Mouse (Mus musculus): ENCODE data around the gene Dcaf11. TPM values are rescaled to one million over a fixed set of nuclear protein-coding genes. Genes with fewer than 3 reads are reported as not detected.

Gene Dcaf11
- polyA plus RNA-seq, 1 experiment from 2014 or later, result 111 TPM

GRCm38 (mm10) chr14:55558740-55559448 is 912 bp upstream of the Dcaf11 start:
- no peak for ATAC-seq (ENCODE audit: low FRiP score, low read depth)
- WGBS, result 62% methylated on average over 6 of the region's 6 CpGs
- H3K9me3 ChIP-seq, result no peaks in the 10 kb centered on the region

GRCm38 (mm10) chr14:55560202-55561073 is 632 bp downstream of the Dcaf11 start, which contains the start of gene A730061H03Rik:
Gene A730061H03Rik, minus strand, starts transcription at chr14:55560406.
- Histone ChIP-seq H3K9ac (peak within 1 kb of the TSS; percentile 73), H3K4me2 (peak within 1 kb of the TSS; percentile 68), H3K36me3 (peaks cover 17% of the 10 kb centered on the region), H3K27me3 (no peaks in the 10 kb centered on the region), H3K9me3 (no peaks in the 10 kb centered on the region), H3K27ac (replicated peaks) (peak within 1 kb of the TSS; percentile 98), H3K4me3 (peak within 1 kb of the TSS; percentile 53), H3K4me1 (replicated peaks) (peaks cover 24% of the 10 kb centered on the region)
- under 1% methylated on average over 51 of the region's 51 CpGs for WGBS
- peak; percentile 97 for ATAC-seq (ENCODE audit: low FRiP score, low read depth)

More at GRCm38 (mm10) chr14:55558740-55559448, 912 bp upstream of the Dcaf11 start:
- peak overlapping the region; percentile 68 for H3K4me2 ChIP-seq
- peak overlapping the region; percentile 98; the same call in 1 of the 2 replicates for H3K27ac ChIP-seq (replicated peaks)
- peaks cover 2% of the 10 kb centered on the region; the same call in 1 of the 2 replicates for H3K36me3 ChIP-seq
- peak overlapping the region; percentile 73 for H3K9ac ChIP-seq
- no peaks in the 10 kb centered on the region for H3K27me3 ChIP-seq
- H3K4me1 ChIP-seq (replicated peaks), result peaks cover 24% of the 10 kb centered on the region
- H3K4me3 ChIP-seq, result peak overlapping the region; percentile 53

GRCm38 (mm10) chr14:55561860-55562259 is 2.1 kb downstream of the Dcaf11 start:
- no peak overlapping the region for H3K9ac ChIP-seq
- peaks cover 31% of the 10 kb centered on the region for H3K36me3 ChIP-seq
- H3K27me3 ChIP-seq, result no peaks in the 10 kb centered on the region
- no peak overlapping the region for H3K27ac ChIP-seq (replicated peaks)
- WGBS, result 91% methylated on average over 10 of the region's 10 CpGs
- 0 out of 2 replicates have a peak overlapping the region, but pooled peaks have one; percentile 68 for H3K4me2 ChIP-seq
- ATAC-seq (ENCODE audit: low FRiP score, low read depth), result no peak
- H3K4me3 ChIP-seq, result no peak overlapping the region
- H3K9me3 ChIP-seq, result no peaks in the 10 kb centered on the region
- H3K4me1 ChIP-seq (replicated peaks), result peaks cover 24% of the 10 kb centered on the region

GRCm38 (mm10) chr14:55563249-55563648 is 3.4 kb downstream of the Dcaf11 start:
- 93% methylated on average over 11 of the region's 11 CpGs for WGBS
- no peaks in the 10 kb centered on the region for H3K9me3 ChIP-seq
- ATAC-seq (ENCODE audit: low FRiP score, low read depth), result no peak
- no peak overlapping the region for H3K9ac ChIP-seq
- H3K4me2 ChIP-seq, result no peak overlapping the region
- no peak overlapping the region for H3K27ac ChIP-seq (replicated peaks)
- H3K36me3 ChIP-seq, result peaks cover 44% of the 10 kb centered on the region
- no peak overlapping the region for H3K4me3 ChIP-seq
- no peaks in the 10 kb centered on the region for H3K27me3 ChIP-seq
- H3K4me1 ChIP-seq (replicated peaks), result peaks cover 24% of the 10 kb centered on the region

- Histone ChIP-seq H3K4me1 (replicated peaks) (peaks cover 18% of the 10 kb centered on the region), H3K9me3 (no peaks in the 10 kb centered on the region), H3K27me3 (no peaks in the 10 kb centered on the region), H3K4me3 (no peak overlapping the region), H3K9ac (no peak overlapping the region), H3K36me3 (peaks cover 61% of the 10 kb centered on the region), H3K27ac (replicated peaks) (no peak overlapping the region), H3K4me2 (no peak overlapping the region)
- ATAC-seq (ENCODE audit: low FRiP score, low read depth), result no peak
- 91% methylated on average over 3 of the region's 3 CpGs for WGBS
Measured at GRCm38 (mm10) chr14:55565748-55566147, 5.9 kb downstream of the Dcaf11 start.

GRCm38 (mm10) chr14:55567496-55567895 is 7.7 kb downstream of the Dcaf11 start:
- peaks cover 2% of the 10 kb centered on the region; the same call in 1 of the 2 replicates for H3K4me1 ChIP-seq (replicated peaks)
- H3K27me3 ChIP-seq, result no peaks in the 10 kb centered on the region
- no peak for ATAC-seq (ENCODE audit: low FRiP score, low read depth)
- no peak overlapping the region for H3K9ac ChIP-seq
- WGBS, result 95% methylated on average over 3 of the region's 3 CpGs
- no peaks in the 10 kb centered on the region for H3K9me3 ChIP-seq
- no peak overlapping the region for H3K4me3 ChIP-seq
- H3K27ac ChIP-seq (replicated peaks), result no peak overlapping the region
- peaks cover 61% of the 10 kb centered on the region for H3K36me3 ChIP-seq
- H3K4me2 ChIP-seq, result no peak overlapping the region

- H3K4me2 ChIP-seq, result no peak overlapping the region
- no peaks in the 10 kb centered on the region for H3K4me1 ChIP-seq (replicated peaks)
- no peak overlapping the region for H3K9ac ChIP-seq
- peaks cover 43% of the 10 kb centered on the region for H3K36me3 ChIP-seq
- no peak overlapping the region for H3K4me3 ChIP-seq
- no peak for ATAC-seq (ENCODE audit: low FRiP score, low read depth)
- H3K27me3 ChIP-seq, result no peaks in the 10 kb centered on the region
- 95% methylated on average over 2 of the region's 2 CpGs for whole genome bisulfite sequencing
- no peak overlapping the region for H3K27ac ChIP-seq (replicated peaks)
- H3K9me3 ChIP-seq, result no peaks in the 10 kb centered on the region
Measured at GRCm38 (mm10) chr14:55570588-55570987, 10.8 kb downstream of the Dcaf11 start.

- Histone ChIP-seq H3K9ac (no peak overlapping the region), H3K4me3 (no peak overlapping the region), H3K4me1 (replicated peaks) (no peaks in the 10 kb centered on the region), H3K27ac (replicated peaks) (no peak overlapping the region), H3K27me3 (no peaks in the 10 kb centered on the region), H3K4me2 (no peak overlapping the region), H3K36me3 (peaks cover 31% of the 10 kb centered on the region), H3K9me3 (no peaks in the 10 kb centered on the region)
- ATAC-seq (ENCODE audit: low FRiP score, low read depth), result no peak
Measured at GRCm38 (mm10) chr14:55571760-55572159, 12.0 kb downstream of the Dcaf11 start.

GRCm38 (mm10) chr14:55575302-55575701 is 15.5 kb downstream of the Dcaf11 start, which contains the start of gene Fitm1:
Gene Fitm1, plus strand, starts transcription at chr14:55575617.
- Histone ChIP-seq H3K4me3 (no peak within 1 kb of the TSS), H3K27ac (replicated peaks) (no peak within 1 kb of the TSS), H3K4me1 (replicated peaks) (peaks cover 21% of the 10 kb centered on the region), H3K27me3 (no peaks in the 10 kb centered on the region), H3K4me2 (no peak within 1 kb of the TSS), H3K36me3 (0 out of 2 replicates have a peak, but pooled peaks cover 4% of the 10 kb centered on the region), H3K9me3 (no peaks in the 10 kb centered on the region), H3K9ac (no peak within 1 kb of the TSS)
- ATAC-seq (ENCODE audit: low FRiP score, low read depth), result no peak
- WGBS, result 81% methylated on average over 8 of the region's 8 CpGs

- H3K27ac ChIP-seq (replicated peaks), result no peak overlapping the region
- no peak for ATAC-seq (ENCODE audit: low FRiP score, low read depth)
- no peaks in the 10 kb centered on the region for H3K9me3 ChIP-seq
- no peak overlapping the region for H3K4me3 ChIP-seq
- H3K27me3 ChIP-seq, result no peaks in the 10 kb centered on the region
- 82% methylated on average over 11 of the region's 13 CpGs for WGBS
- peaks cover 4% of the 10 kb centered on the region for H3K36me3 ChIP-seq
- peaks cover 21% of the 10 kb centered on the region for H3K4me1 ChIP-seq (replicated peaks)
- H3K4me2 ChIP-seq, result no peak overlapping the region
- no peak overlapping the region for H3K9ac ChIP-seq
Measured at GRCm38 (mm10) chr14:55575711-55576110, 15.9 kb downstream of the Dcaf11 start.

- 84% methylated on average over 16 of the region's 16 CpGs for WGBS
- Histone ChIP-seq H3K4me1 (replicated peaks) (peaks cover 21% of the 10 kb centered on the region), H3K27me3 (no peaks in the 10 kb centered on the region)
Measured at GRCm38 (mm10) chr14:55576376-55576775, 16.6 kb downstream of the Dcaf11 start.

More at GRCm38 (mm10) chr14:55576376-55576775, 16.6 kb downstream of the Dcaf11 start:
- no peak overlapping the region for H3K4me3 ChIP-seq
- ATAC-seq (ENCODE audit: low FRiP score, low read depth), result no peak
- no peaks in the 10 kb centered on the region for H3K9me3 ChIP-seq
- no peak overlapping the region for H3K9ac ChIP-seq
- no peak overlapping the region for H3K27ac ChIP-seq (replicated peaks)
- H3K4me2 ChIP-seq, result no peak overlapping the region
- peaks cover 9% of the 10 kb centered on the region for H3K36me3 ChIP-seq
